Mouse (Mus musculus) forebrain, embryonic 10.5 days (tissue): ENCODE measurements around the gene Fam189a1. TPM values are rescaled to one million over a fixed set of nuclear protein-coding genes. Genes with fewer than 3 reads are reported as not detected.

Experiments used
- DNase-seq: peaks from one replicate; pipeline ENCODE4 v3.0.0-alpha.2; 2017; ENCODE audit warnings: low spot score; ENCODE audit errors: extremely low spot score
- H3K27ac ChIP-seq: fragments of 300-500 bp; sonication (generic); 2 replicates; pipeline ENCODE4 v1.5.1; 2016; ENCODE audit warnings: mild to moderate bottlenecking
- H3K27me3 ChIP-seq: fragments of 300-500 bp; sonication (generic); 2 replicates; pipeline ENCODE4 v1.6.1; 2016; ENCODE audit warnings: mild to moderate bottlenecking; ENCODE audit not compliant: poor library complexity, severe bottlenecking
- H3K36me3 ChIP-seq: fragments of 300-500 bp; sonication (generic); replicated peaks from 2 replicates; pipeline ENCODE4 v1.6.1; 2016; ENCODE audit warnings: mild to moderate bottlenecking, moderate library complexity
- H3K4me1 ChIP-seq: fragments of 300-500 bp; sonication (generic); 2 replicates; pipeline ENCODE4 v1.6.1; 2016
- H3K4me3 ChIP-seq: fragments of 300-500 bp; sonication (generic); 2 replicates; pipeline ENCODE4 v1.5.1; 2016; ENCODE audit warnings: mild to moderate bottlenecking, moderate library complexity
- H3K9me3 ChIP-seq: fragments of 300-500 bp; sonication (generic); 2 replicates; pipeline ENCODE4 v1.6.1; 2016; ENCODE audit warnings: mild to moderate bottlenecking, moderate library complexity
- WGBS: fragments of 180-500 bp; shearing (Covaris S2); methylation state at CpG from one replicate; pipeline ENCODE4 v1.1.7; 2016; 5-methylcytosine and 5-hydroxymethylcytosine counted together
- polyA plus RNA-seq: library from polyadenylated mRNA; unstranded; fragments of >200 nt; fragmentation: Nextera tagmentation; extraction: Ambion mirVana; gene quantifications from 2 replicates; pipeline ENCODE4 v1.2.1, GENCODE M21; 2016

Gene Fam189a1
- polyA plus RNA-seq, result 0.57 and 1.0 TPM in 2 replicates

GRCm38 (mm10) chr7:65156514-65156911 is at the start of gene Fam189a1:
Gene Fam189a1 (minus strand): TSS chr7:65156570.
- WGBS, result under 1% methylated on average over 48 of the region's 50 CpGs
- peak; percentile 53 for DNase-seq
- Histone ChIP-seq H3K9me3 (no peaks in the 10 kb centered on the region), H3K4me1 (peaks cover 28% of the 10 kb centered on the region), H3K27ac (peak within 1 kb of the TSS; percentile 83), H3K36me3 (no peaks in the 10 kb centered on the region), H3K4me3 (peak within 1 kb of the TSS; percentile 73), H3K27me3 (peaks cover 67% of the 10 kb centered on the region)

GRCm38 (mm10) chr7:65206021-65206420 is 49.7 kb upstream of the Fam189a1 start:
- peaks cover 4% of the 10 kb centered on the region for H3K9me3 ChIP-seq
- no peak overlapping the region for H3K4me3 ChIP-seq
- 92% methylated on average over 6 of the region's 6 CpGs for WGBS
- no peaks in the 10 kb centered on the region for H3K36me3 ChIP-seq
- no peak overlapping the region for H3K27ac ChIP-seq
- H3K4me1 ChIP-seq, result no peaks in the 10 kb centered on the region
- H3K27me3 ChIP-seq, result no peaks in the 10 kb centered on the region
- no peak for DNase-seq

- no peak for DNase-seq
- H3K4me1 ChIP-seq, result no peaks in the 10 kb centered on the region
- 84% methylated on average over 10 of the region's 10 CpGs for WGBS
- peaks cover 6% of the 10 kb centered on the region for H3K9me3 ChIP-seq
- H3K27me3 ChIP-seq, result no peaks in the 10 kb centered on the region
- H3K4me3 ChIP-seq, result no peak overlapping the region
- H3K27ac ChIP-seq, result no peak overlapping the region
- H3K36me3 ChIP-seq, result no peaks in the 10 kb centered on the region
Measured at GRCm38 (mm10) chr7:65202719-65203118, 46.3 kb upstream of the Fam189a1 start.

- DNase-seq, result no peak
- Histone ChIP-seq H3K4me1 (0 out of 2 replicates have a peak, but pooled peaks cover 3% of the 10 kb centered on the region), H3K4me3 (no peak overlapping the region), H3K36me3 (no peaks in the 10 kb centered on the region), H3K27ac (no peak overlapping the region), H3K27me3 (no peaks in the 10 kb centered on the region), H3K9me3 (no peaks in the 10 kb centered on the region)
- WGBS, result 76% methylated on average over 5 of the region's 5 CpGs
Measured at GRCm38 (mm10) chr7:65180694-65181093, 24.3 kb upstream of the Fam189a1 start.

GRCm38 (mm10) chr7:65170762-65171161 is 14.4 kb upstream of the Fam189a1 start:
- Histone ChIP-seq H3K27me3 (no peaks in the 10 kb centered on the region), H3K4me3 (no peak overlapping the region), H3K9me3 (no peaks in the 10 kb centered on the region), H3K36me3 (no peaks in the 10 kb centered on the region), H3K4me1 (no peaks in the 10 kb centered on the region), H3K27ac (no peak overlapping the region)
- 82% methylated on average over 4 of the region's 4 CpGs for WGBS
- no peak for DNase-seq

- Histone ChIP-seq H3K4me1 (peaks cover 28% of the 10 kb centered on the region), H3K27me3 (peaks cover 67% of the 10 kb centered on the region), H3K27ac (no peak overlapping the region), H3K4me3 (peak overlapping the region; percentile 73), H3K9me3 (no peaks in the 10 kb centered on the region), H3K36me3 (no peaks in the 10 kb centered on the region)
- DNase-seq, result no peak
- 7% methylated on average over 16 of the region's 16 CpGs for WGBS
Measured at GRCm38 (mm10) chr7:65157031-65158025, 958 bp upstream of the Fam189a1 start.

- Histone ChIP-seq H3K27ac (peak overlapping the region; percentile 83), H3K4me1 (peaks cover 28% of the 10 kb centered on the region), H3K36me3 (no peaks in the 10 kb centered on the region), H3K27me3 (peaks cover 67% of the 10 kb centered on the region), H3K4me3 (peak overlapping the region; percentile 73), H3K9me3 (no peaks in the 10 kb centered on the region)
- DNase-seq, result peak; percentile 63
- 1% methylated on average over 116 of the region's 122 CpGs for WGBS
Measured at GRCm38 (mm10) chr7:65155628-65156513, 499 bp downstream of the Fam189a1 start.

- Histone ChIP-seq H3K4me3 (no peak overlapping the region), H3K9me3 (no peaks in the 10 kb centered on the region), H3K27me3 (peaks cover 67% of the 10 kb centered on the region), H3K36me3 (no peaks in the 10 kb centered on the region), H3K4me1 (peaks cover 28% of the 10 kb centered on the region), H3K27ac (no peak overlapping the region)
- WGBS, result 15% methylated on average over 7 of the region's 7 CpGs
- no peak for DNase-seq
Measured at GRCm38 (mm10) chr7:65154576-65154975, 1.8 kb downstream of the Fam189a1 start.

GRCm38 (mm10) chr7:65153846-65154245 is 2.5 kb downstream of the Fam189a1 start:
- no peak overlapping the region for H3K27ac ChIP-seq
- peaks cover 28% of the 10 kb centered on the region for H3K4me1 ChIP-seq
- H3K27me3 ChIP-seq, result peaks cover 60% of the 10 kb centered on the region
- no peaks in the 10 kb centered on the region for H3K9me3 ChIP-seq
- H3K4me3 ChIP-seq, result no peak overlapping the region
- 82% methylated on average over 7 of the region's 7 CpGs for WGBS
- DNase-seq, result no peak
- no peaks in the 10 kb centered on the region for H3K36me3 ChIP-seq

GRCm38 (mm10) chr7:65151526-65151925 is 4.8 kb downstream of the Fam189a1 start:
- Histone ChIP-seq H3K4me3 (no peak overlapping the region), H3K4me1 (peaks cover 14% of the 10 kb centered on the region), H3K36me3 (no peaks in the 10 kb centered on the region), H3K27me3 (peaks cover 37% of the 10 kb centered on the region), H3K9me3 (no peaks in the 10 kb centered on the region), H3K27ac (no peak overlapping the region)
- DNase-seq, result no peak
- 93% methylated on average over 7 of the region's 7 CpGs for WGBS

- H3K4me1 ChIP-seq, result no peaks in the 10 kb centered on the region
- no peaks in the 10 kb centered on the region for H3K9me3 ChIP-seq
- H3K36me3 ChIP-seq, result no peaks in the 10 kb centered on the region
- no peak overlapping the region for H3K27ac ChIP-seq
- WGBS, result 94% methylated on average over 9 of the region's 9 CpGs
- peaks cover 15% of the 10 kb centered on the region for H3K27me3 ChIP-seq
- no peak for DNase-seq
- H3K4me3 ChIP-seq, result no peak overlapping the region
Measured at GRCm38 (mm10) chr7:65149040-65149439, 7.3 kb downstream of the Fam189a1 start.

- Histone ChIP-seq H3K4me3 (no peak overlapping the region), H3K36me3 (no peaks in the 10 kb centered on the region), H3K27ac (no peak overlapping the region), H3K4me1 (no peaks in the 10 kb centered on the region), H3K27me3 (no peaks in the 10 kb centered on the region), H3K9me3 (no peaks in the 10 kb centered on the region)
- WGBS, result 65% methylated on average over 6 of the region's 6 CpGs
- DNase-seq, result no peak
Measured at GRCm38 (mm10) chr7:65144881-65145280, 11.5 kb downstream of the Fam189a1 start.
